Mouse (Mus musculus): ENCODE data around the gene Ube2u.
"Not testable (repeated sequence)": the region's sequence is repeated elsewhere in the genome, so short reads cannot be mapped to it uniquely, and the experiment has no call there.

Gene Ube2u

DNA sequence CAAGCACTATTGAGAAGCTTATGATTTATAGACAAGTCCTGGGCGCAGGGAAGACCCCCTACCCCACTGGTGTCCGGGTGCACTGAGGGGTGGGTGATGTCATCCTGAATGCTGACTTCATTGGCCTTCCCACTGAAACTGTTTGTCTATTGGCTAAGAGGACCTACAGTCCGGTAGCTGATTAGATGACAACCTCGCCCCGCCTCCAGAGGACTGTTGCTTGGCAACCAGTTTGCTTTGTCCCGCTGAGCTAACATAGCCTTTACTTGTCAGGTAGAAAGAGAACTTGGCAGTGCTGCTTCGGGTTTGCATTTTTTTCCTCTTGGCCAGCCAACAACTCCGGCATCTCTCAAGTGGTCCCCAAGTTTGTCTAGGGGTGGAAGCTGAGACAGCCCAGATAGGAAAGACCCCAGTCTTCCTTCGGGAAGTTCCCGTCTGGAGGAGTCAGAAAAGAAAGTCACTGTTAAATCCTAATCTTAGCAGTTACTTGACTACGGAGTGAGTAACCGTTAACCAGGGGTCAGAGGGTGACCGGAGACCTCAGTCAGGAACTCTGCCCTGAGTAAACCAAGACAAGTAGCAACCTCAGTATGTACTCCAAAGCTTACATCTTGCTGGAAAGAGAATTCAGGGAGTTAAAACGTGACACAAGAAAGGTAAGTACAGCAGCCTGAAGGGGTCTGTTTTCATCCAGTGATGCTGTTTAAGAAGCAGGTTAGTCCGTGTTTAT is at the start of gene Ube2u:
TSS of gene Ube2u (plus strand) at position 258 of the 730 bp plus-strand sequence.
- peak; percentile 77 for DNase-seq (ENCODE audit: low spot score)

DNA sequence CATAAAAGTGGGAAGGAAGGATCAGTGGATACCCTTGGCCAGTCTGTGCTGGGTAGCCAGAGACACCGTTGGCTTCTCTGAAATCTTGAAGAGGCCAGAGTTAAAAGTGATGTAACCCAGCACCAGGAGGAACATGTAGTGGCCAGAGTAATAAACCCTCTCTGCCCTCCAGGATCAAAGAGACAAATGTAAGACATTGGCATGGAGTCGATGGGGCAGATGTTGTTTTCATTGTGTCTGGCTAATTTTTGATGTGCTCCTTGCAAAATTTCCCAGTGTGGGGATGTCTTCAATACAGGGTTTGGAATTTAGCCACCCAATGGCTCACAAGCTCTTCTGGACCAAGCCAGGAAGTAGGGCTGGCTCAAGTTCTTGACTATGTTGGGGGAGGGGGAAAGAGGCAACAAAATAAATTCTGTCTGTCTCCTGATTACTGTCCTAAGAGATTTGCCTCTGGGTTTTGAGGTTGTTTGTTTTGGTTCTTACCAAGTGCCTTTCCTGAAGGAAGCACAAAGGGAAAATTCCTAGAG is 49.2 kb upstream of the Ube2u start:
- no peak for DNase-seq (ENCODE audit: low spot score)

DNA sequence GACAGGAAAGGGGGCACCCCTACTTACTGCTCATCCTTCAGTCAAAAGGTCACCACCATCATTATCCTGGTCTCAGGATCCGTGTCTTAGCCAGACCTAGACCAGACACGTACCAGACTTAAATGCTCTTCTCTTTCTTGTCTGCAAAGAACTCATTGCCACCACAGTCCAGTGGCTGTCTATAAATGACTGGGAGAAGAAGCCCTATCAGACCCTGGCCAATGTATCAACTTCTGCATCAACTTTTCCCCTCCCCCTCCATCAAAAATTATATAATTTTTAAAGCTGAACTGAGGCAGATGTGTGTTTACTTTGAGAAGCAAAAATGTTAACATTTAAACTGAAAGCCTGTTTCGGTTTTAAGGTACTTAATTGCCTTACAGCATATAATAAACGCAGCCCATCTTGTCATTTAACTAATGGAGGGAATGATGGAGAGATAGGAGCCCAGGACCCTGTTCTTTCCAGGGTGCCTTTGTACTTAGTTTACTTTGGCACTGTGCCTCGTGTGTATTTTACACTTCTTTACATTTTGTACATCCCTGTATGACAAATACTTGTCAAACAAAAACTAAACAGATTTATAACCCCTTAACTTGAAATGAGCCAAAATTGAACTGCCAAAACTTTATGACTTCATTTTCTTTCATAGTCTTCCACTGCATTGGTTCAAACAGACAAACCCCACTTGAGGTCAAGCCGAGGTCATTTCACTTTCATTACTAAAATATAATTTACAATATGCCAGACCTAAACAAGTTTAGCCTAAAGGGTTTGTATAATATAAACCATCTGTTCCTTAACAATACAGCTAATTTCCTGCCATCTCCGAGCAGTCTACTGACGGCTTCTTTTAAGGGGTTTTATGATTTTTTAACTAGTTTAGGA is 43.1 kb upstream of the Ube2u start:
- no peak for DNase-seq (ENCODE audit: low spot score)

DNA sequence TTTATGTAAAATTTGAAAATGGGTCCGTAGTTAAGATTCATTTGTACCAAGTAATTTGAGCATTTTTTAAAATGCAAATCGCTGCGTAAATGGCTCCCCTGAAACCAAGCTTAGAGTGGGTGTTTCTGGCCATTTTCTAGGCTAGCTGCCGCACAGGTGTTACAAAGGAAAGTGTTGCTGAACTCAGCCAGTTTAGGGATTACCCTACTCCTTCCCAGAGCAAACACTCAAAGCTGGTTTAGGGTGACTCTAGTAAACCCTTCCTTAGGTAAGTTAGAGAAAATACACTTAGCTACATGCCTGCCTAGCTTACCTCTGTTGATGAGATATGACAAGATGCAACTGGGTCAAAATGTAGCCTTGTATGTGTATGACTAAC is 42.5 kb upstream of the Ube2u start:
- DNase-seq (ENCODE audit: low spot score) = no peak

DNA sequence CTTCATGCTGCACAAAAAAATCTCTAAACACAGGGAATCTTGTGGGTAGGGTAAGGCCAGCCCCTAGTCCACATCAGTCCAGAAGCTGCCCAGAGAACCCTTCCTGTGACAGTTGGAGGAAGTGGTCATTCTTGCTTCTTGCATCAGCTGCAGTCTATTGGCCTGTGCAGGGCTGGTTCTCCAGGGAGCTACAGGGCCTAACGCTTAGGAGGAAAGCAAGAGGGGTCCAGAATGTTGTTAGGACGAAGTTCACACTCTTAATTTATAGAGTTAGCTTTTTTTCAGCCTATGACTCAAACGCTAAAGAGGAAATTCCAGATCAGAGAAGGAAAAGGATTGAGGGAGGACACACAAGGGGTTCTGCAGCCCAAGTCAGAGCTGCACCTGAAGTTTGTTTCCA is 31.8 kb upstream of the Ube2u start:
- DNase-seq (ENCODE audit: low spot score) = no peak

DNA sequence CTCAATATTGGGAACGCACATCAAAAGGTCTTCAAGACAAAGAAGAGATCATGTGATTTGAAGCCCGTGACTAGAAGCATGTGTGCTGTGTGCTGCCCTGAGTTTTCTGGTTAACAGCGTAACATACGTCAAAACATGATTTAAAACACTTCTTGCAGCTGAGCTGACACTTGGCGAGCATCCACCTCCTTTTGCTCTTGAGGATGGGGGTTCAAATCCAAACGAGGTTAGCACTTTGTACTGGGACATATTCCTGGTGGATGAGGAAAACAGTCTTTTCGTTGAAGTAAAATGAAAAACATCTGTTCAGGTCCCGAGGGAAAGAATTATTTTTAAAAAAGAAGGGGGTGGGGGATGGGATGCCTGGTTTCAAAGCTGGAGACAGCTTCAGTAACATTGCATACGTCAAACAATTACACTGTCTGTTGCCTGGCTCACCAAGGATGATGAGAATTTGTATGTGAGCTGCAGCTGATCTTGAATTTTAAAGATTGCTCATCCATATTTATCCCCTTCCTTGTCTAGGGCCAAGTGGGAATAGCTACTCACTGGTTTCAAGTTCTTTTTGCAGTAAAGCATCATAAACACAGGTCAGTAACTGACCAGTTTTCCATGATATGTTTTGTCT is 16.0 kb upstream of the Ube2u start:
- DNase-seq (ENCODE audit: low spot score) = no peak

DNA sequence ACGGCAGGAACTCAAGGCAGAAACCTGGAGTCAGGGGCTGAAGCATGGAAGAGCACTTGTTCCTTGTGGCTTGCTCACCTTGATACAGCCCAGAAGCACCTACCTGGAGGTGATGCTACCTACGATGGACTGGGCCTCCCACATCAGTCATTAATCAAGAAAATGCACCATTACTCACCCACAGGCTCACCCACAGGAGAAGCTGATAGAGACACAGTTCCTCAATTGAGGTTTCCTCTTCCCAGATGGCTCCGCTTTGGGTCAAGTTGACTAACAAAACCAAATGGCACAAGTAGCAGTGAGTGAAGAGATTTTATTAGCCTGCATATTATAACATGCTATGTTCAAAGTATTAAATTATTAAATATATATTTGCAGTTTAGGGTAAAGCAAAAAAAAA is 9.8 kb downstream of the Ube2u start:
- no peak for DNase-seq (ENCODE audit: low spot score)

DNA sequence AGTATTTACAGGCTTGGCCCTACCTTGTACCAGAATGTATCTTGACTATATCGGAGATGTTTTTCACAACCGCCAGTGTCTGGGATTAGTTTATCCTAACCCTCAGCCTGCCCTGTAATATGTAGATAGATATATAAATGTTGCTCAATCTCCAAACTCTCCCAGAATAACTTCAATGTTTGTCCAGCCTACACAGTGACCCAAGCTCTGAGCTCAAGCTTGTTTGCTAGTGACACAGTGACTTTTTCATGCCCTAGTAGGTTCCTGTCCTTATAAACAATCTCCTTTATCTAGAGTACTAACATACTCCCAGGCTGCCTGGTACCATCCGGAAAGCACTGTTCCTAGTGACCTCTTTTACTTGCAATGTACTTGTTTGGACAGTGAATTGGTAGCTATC is 16.5 kb downstream of the Ube2u start:
- DNase-seq (ENCODE audit: low spot score) = no peak

DNA sequence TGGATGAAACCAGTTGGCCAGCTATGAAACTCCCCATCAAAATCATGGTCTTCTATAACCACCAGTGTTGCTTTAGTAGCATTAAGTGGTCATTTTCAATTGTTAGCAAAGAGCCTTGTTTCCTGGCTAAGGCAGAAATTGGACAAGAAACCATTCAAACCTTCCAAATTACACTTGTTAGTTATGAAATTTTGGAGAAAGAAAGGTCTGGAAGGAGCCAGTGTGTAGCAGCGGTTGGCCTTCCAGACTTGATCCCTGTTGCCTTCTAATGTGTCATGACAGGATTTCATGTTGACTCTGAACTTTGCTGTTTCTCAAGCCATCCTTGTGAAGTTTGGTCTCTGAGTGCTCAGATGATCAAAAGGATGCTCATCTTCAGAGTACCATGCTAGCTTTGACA is 17.9 kb downstream of the Ube2u start:
- DNase-seq (ENCODE audit: low spot score) = no peak

DNA sequence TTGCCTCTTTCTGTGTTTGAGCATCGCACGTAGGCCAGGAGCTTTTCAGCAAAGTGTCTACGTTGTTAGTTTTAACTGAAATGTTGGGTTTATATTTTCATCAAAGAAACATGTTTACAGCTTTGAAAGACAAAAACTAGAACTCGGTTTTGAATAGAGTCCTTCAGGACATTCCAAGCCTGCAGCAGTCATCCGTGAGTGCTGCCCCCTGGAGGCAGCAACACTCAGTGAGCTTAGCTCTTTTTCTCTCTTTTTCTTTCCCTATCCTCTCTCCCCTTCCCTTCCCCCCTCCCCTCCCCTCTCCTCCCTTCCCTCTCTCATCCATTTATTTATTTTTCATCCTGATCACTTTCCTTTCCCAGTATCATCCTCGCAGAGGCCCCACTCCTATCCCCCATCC is 19.5 kb downstream of the Ube2u start:
- DNase-seq (ENCODE audit: low spot score) = no peak

DNA sequence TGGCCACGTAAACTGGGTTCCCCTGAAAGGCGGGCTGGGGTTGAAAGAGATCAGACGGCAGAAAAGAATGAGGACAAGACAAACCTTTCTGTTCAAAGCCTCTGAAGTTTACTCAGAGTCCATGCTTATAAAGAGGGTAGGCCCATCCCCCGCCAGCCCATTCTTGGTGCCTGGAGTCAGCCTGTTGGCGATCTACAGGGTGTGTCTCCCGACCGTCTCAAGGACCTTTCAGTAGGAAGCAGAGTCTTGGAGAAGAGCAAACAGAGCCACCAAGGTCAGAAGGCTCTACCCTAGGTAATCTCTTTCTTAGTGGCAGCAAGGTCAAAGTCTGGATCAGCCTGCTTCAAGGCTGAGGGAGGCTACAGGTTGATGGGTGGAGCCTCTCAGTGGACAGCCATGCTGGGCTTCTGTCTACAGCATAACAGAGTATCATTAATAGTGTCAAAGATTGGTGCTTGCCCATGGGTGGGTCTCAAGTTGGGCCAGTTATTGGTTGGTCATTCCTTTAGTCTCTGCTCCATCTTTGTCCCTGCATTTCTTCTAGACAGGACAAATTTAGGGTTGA is 20.5 kb downstream of the Ube2u start:
- DNase-seq (ENCODE audit: low spot score) = not testable (repeated sequence)

DNA sequence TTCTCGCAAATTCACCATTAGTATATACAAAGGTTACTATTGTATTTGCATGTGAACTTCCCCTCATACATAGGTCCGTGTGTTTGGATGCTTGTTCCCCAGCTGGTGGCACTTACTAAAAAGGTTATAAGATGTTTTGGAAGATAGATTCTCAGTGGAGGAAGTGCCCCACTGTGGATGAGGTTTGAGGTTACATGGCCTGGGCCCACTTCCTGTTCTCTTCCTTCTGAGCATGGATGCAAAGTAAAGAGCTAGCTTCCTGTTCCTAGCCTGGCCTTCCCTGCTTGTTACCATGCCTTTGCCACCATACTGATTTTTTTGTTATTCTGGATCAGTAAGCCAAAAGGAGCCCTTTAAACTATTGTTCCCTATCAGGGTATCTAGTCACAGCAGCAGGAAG is 24.7 kb downstream of the Ube2u start:
- DNase-seq (ENCODE audit: low spot score) = no peak

DNA sequence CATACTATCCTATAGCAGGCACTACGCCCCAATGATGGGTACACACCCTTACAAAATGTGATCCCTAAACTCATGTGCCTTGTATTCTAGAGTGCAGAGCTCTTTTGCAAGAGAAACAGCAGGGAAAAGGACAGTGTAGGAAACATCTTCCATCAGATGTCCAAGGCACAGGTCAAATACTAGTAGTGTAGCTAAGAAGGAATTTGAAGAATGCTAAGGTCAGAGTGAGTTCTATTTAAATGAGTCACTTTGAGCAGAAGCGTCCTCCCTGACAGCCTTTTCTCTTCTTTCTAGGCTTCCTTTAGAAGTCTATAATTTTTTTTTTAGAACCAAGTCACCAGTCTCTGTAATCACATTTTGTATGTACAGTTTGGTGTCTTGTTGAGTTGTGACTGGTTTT is 39.0 kb downstream of the Ube2u start:
- DNase-seq (ENCODE audit: low spot score) = no peak

DNA sequence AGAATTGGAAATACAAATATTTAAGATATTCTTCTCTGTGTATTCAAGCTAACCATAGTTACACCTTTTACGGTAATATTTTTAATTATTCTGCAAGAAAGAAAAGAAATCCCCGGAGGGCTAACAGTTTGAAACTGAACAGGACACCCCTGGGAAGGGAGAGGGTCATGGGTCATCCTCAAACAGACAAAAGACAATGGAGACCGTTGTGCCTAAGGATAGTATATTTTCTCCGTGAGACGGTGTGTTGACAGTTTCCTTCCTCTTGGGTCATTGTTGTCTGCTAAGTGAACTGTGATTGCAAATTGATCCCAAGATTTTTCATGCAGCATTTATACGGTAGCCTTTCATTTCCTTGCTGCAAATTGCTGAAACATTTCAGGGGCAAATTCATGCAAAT is 43.9 kb downstream of the Ube2u start:
- no peak for DNase-seq (ENCODE audit: low spot score)

DNA sequence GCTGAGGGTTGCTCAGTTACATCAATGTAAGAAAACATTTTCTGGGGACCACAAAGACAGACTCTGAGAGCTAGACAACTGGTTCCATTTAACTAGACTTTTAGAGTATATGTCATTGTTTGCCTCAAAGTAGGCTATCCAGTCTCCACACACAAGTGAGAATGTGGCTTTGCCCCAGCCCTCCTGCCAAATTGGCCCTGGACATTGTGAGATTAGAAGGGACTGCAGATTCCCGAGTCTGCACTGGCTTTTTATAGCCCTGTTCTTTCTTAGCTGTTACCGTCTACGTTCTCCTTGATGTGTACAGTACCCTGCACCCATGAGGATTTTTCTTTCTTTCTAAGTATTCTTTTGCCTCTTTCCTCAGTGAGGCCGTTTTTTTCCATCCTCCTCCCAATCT is 46.1 kb downstream of the Ube2u start:
- DNase-seq (ENCODE audit: low spot score) = no peak

DNA sequence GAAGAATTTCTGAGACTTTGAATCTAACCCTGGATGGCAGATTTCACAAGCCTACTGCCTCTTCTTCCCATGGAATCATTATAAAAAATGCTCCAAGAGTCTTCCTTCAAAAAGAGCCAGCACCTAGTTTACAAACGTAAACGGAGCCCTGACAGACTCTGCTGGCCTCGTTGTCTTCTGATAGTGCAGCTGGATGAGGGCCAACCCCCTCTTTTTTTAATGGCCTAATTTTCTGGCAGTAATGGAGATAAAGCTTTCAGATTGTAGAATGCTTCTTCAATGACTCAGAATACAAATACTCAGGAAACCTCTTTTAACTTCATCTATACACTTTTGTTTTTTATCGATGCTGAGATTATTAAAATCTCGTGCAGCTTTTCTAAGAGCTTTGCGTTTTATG is 47.6 kb downstream of the Ube2u start:
- no peak for DNase-seq (ENCODE audit: low spot score)

DNA sequence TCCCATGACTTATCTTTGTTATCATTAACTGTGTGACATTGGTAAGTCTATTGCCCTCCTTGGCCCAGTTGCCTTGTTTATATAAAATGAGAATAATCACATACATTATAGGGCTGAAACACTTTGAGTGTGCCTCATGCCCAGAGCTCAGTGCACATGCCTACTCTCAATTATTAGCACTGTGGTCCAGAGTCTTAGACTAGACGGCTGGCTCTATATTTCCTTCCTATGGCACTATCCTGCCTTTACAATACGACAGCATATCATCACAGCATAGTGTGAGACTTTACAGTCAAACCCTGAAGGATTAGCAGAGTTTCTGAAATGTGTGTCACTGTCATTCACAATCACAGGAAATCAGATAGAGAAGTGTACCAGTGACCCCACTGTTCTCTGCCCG is 48.4 kb downstream of the Ube2u start:
- DNase-seq (ENCODE audit: low spot score) = no peak

DNA sequence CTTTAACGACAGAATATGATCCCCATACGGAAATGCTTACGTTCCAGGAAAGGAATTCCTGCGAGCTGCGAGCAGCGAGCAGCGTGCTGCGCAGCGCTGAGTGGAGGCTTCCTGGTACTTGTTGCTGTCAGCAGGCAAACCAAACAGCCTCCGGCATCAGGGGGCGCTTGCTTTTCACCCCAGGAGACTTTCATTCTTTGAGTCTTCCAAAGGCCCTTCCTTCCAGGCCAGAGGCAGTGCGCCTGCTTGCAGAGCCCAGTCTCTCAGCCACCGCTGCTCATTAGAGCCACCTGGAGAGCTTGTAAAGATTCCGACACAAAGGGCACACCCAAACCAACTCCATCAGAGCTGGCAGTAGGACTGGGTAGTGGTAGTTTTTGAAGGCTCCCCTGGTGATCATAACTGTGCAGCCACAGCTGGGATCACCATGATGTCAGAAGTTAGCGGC is 48.9 kb downstream of the Ube2u start:
- DNase-seq (ENCODE audit: low spot score) = no peak

DNA sequence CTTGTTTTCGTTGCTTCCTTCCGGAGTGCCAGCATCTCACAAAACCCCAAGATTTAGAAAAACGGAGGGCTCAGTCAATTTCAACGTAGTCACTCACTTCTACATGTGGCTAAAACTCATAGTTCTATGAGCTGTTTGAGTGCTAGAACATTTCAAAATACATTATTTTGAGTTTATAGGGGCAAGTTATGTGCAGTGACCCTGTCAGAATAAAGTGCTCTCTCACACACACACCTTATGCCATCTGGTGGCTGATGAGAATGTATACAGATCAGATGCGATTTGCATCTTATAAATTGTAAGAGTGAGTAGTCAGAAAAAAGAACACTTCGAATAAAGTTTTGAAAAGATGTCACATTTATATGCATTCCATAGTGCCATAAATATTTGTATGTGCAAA is 55.0 kb downstream of the Ube2u start:
- no peak for DNase-seq (ENCODE audit: low spot score)

DNA sequence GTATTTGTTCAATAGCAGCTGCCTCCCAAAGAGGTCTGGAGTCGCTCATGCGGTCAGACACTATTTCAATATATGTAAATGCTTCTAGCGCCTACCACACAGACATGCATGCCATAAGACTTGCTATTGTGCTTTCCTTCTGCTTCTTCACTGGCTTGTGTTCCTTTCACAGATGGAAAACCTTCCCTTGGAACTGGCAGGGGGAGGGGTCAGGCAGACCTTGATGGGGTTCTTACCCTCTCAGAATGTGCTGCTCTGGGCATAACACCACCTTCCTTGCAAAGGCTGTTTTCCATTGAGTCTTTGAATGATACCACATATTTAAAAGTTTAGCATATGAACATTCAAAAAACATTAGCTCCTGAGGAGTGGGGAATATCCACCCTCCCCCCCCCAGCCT is 56.3 kb downstream of the Ube2u start:
- no peak for DNase-seq (ENCODE audit: low spot score)

DNA sequence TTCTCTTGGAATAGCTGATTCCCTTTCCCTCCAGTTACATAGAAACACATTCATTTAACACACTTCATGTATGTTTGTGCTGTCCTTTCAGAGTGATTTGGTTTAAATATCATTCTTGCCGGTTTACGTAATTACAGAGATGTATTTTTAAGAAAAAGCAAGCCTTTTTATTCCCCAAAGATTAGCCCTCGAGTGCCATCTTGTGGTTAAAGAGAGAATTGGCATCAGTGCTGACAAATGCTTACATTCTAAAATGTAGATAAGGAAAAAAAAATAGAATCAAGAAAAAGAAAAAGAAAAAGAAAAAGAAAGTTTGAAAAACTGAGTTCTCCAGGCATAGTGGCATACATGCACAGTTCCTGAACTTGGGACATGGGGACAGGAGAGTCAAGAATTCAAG is 59.2 kb downstream of the Ube2u start:
- no peak for DNase-seq (ENCODE audit: low spot score)

DNA sequence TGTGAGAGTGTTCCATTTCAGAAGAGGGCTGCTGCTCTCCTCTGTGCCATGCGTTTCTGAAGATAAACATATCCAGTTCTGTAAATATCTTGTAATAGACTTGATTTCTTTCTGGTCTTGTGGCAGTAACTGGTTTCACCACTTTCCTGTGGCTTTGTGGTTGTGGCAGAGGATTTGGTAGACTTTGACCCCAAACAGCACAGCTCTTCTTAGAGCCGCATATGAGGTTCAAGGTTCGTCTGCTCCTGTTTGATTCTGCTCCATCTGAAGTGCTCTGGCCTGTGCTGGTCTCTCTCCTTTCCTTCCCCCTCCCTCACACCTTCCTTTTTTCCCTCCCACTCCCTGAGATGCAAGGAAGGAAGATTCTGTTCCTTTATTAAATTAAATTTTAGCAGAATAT is 60.8 kb downstream of the Ube2u start:
- DNase-seq (ENCODE audit: low spot score) = no peak

DNA sequence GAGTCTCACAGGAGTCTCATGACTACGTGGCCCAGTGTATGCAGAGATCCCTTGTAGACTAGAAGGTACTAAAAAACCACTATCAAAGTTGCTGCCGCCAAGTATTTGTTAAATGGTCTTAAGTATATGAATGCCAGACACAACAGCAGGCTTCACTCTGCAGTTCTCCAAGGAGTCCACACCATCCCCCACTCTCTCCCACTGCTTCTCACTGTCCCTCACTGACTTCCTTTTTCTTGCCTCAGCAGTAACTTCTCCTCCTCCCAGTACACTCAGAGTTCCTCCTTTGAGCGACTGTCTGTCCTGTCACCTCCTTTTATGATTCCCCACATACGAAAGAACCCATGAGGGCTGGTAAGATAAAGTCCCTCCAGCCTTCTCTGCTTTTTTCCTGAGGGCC is 69.3 kb downstream of the Ube2u start:
- no peak for DNase-seq (ENCODE audit: low spot score)
